Mouse (Mus musculus) limb, embryonic 13.5 days (tissue): ENCODE measurements around the gene Aox3. TPM values are rescaled to one million over a fixed set of nuclear protein-coding genes. Genes with fewer than 3 reads are reported as not detected.

Experiments
- ATAC-seq: fragments of 200-750 bp; cut with Nextera tagmentation; 2 replicates; pipeline ENCODE4 v1.8.0; 2017; ENCODE audit warnings: low read depth, moderate number of reproducible peaks, moderate TSS enrichment; ENCODE audit not compliant: low FRiP score
- H3K27ac ChIP-seq: fragments of 300-500 bp; sonication (generic); 2 replicates; pipeline ENCODE4 v1.5.1; 2015; ENCODE audit warnings: inconsistent platforms, mild to moderate bottlenecking, moderate library complexity
- H3K27me3 ChIP-seq: fragments of 300-500 bp; sonication (generic); 2 replicates; pipeline ENCODE4 v1.6.1; 2015; ENCODE audit warnings: mild to moderate bottlenecking, inconsistent platforms
- H3K36me3 ChIP-seq: fragments of 300-500 bp; sonication (generic); 2 replicates; pipeline ENCODE4 v1.6.1; 2015; ENCODE audit warnings: inconsistent platforms, mild to moderate bottlenecking, moderate library complexity
- H3K4me1 ChIP-seq: fragments of 300-500 bp; sonication (generic); 2 replicates; pipeline ENCODE4 v1.6.1; 2015; ENCODE audit warnings: inconsistent platforms
- H3K4me2 ChIP-seq: fragments of 300-500 bp; sonication (generic); replicated peaks from 2 replicates; pipeline ENCODE4 v1.6.1; 2015; ENCODE audit warnings: inconsistent platforms, mild to moderate bottlenecking, moderate library complexity
- H3K4me3 ChIP-seq: fragments of 300-500 bp; sonication (generic); 2 replicates; pipeline ENCODE4 v1.5.1; 2015; ENCODE audit warnings: moderate library complexity, mild to moderate bottlenecking, inconsistent platforms
- H3K9ac ChIP-seq: fragments of 300-500 bp; sonication (generic); 2 replicates; pipeline ENCODE4 v1.6.1; 2015; ENCODE audit warnings: mild to moderate bottlenecking, inconsistent platforms
- H3K9me3 ChIP-seq: fragments of 300-500 bp; sonication (generic); 2 replicates; pipeline ENCODE4 v1.6.1; 2016; ENCODE audit warnings: inconsistent platforms
- WGBS: fragments of 180-500 bp; shearing (Covaris S2); methylation state at CpG from one replicate; pipeline ENCODE4 v1.1.7; 2015; 5-methylcytosine and 5-hydroxymethylcytosine counted together
- polyA plus RNA-seq: library from polyadenylated mRNA; unstranded; fragments of >200 nt; fragmentation: Nextera tagmentation; extraction: Ambion mirVana; gene quantifications from 2 replicates; pipeline ENCODE4 v1.2.1, GENCODE M21; 2015

Aox3 gene
- polyA plus RNA-seq, 1 experiment from 2014 or later = 0.29 TPM

DNA sequence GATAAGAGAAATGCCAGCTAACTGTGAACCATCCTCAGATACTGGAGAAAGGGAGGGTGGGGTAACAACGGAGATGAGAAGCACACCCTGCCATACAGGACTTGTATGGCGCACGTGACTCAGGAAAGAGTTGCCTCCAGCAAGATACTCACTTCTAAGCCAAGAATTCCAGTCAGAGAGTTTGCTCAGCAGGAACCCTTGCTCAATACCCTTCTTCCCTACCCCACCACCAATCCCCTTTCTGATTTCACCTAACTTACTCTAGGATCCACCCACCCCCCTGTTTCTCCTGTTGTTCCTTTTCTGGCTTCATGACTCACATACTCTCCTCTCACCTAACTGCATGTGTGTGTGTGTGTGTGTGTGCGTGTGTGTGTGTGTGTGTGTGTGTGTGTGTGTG, 1.6 kb upstream of the Aox3 start:
- no peaks in the 10 kb centered on the region for H3K9me3 ChIP-seq
- H3K36me3 ChIP-seq = no peaks in the 10 kb centered on the region
- no peak overlapping the region for H3K27ac ChIP-seq
- no peaks in the 10 kb centered on the region for H3K27me3 ChIP-seq
- 85% methylated on average over 4 of the region's 4 CpGs for WGBS
- H3K4me3 ChIP-seq = no peak overlapping the region
- no peaks in the 10 kb centered on the region for H3K4me1 ChIP-seq
- H3K4me2 ChIP-seq = no peak overlapping the region
- no peak for ATAC-seq
- no peak overlapping the region for H3K9ac ChIP-seq

DNA sequence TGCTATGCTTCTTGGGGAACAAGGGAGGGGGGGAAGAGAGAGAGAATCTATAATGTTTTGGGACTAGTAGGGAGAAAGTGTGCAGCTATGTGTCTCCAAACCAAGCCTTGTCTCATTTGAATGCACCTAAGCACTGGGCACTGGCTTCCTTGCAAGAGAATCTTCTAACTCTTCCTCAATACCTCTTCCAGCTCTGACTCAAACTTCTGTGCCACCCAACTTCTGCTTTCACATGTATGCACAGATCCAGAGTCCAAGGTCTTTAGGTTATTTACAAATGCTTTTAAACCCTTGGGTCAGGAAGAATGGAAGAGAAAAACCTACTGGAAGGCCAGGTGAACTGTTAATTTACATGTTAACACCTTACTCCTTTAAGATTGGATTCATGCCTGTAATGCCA, 511 bp downstream of the Aox3 start:
- Histone ChIP-seq H3K4me1 (no peaks in the 10 kb centered on the region), H3K4me2 (no peak overlapping the region), H3K9me3 (no peaks in the 10 kb centered on the region), H3K4me3 (no peak overlapping the region), H3K9ac (no peak overlapping the region), H3K27ac (no peak overlapping the region), H3K27me3 (no peaks in the 10 kb centered on the region), H3K36me3 (no peaks in the 10 kb centered on the region)
- ATAC-seq = no peak

DNA sequence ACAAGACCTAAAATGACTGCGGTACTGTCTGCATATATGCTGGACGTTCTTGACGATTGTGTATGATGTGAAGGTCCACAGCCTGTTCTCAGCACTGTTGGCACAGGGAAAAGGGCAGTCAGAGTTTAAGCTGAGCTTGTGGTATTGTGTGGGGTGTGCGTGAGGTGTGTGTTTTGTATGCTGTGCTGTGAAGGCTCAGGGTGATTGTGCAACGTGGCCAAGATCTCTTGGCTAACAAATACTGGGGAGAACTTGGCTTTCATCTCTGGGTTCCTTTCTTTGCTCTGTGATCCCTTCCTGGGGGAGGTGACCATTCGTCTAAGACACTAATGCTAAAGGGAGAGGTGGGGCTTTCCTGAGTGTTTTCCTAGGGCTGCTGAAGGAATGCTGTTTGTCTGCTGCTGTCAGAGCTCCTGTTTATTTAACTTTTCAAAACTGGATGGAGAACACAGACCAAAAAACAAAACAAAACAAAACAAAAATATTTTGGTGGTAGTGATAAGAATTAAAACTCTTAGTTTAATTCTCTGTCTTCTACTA, 1.2 kb downstream of the Aox3 start:
- H3K4me2 ChIP-seq = no peak overlapping the region
- no peak for ATAC-seq
- WGBS = 75% methylated on average over 6 of the region's 6 CpGs
- no peaks in the 10 kb centered on the region for H3K36me3 ChIP-seq
- no peaks in the 10 kb centered on the region for H3K9me3 ChIP-seq
- no peak overlapping the region for H3K4me3 ChIP-seq
- H3K9ac ChIP-seq = no peak overlapping the region
- H3K27me3 ChIP-seq = no peaks in the 10 kb centered on the region
- H3K4me1 ChIP-seq = no peaks in the 10 kb centered on the region
- H3K27ac ChIP-seq = no peak overlapping the region

GRCm38 (mm10) chr1:58114666-58115375, 1.9 kb downstream of the Aox3 start:
- Histone ChIP-seq H3K27ac (no peak overlapping the region), H3K4me1 (no peaks in the 10 kb centered on the region), H3K36me3 (no peaks in the 10 kb centered on the region), H3K9ac (no peak overlapping the region), H3K9me3 (no peaks in the 10 kb centered on the region), H3K4me2 (no peak overlapping the region), H3K27me3 (no peaks in the 10 kb centered on the region), H3K4me3 (no peak overlapping the region)
- no peak for ATAC-seq
- WGBS = 72% methylated on average over 12 of the region's 12 CpGs

GRCm38 (mm10) chr1:58118231-58118630, 5.3 kb downstream of the Aox3 start:
- no peak overlapping the region for H3K9ac ChIP-seq
- no peak overlapping the region for H3K4me3 ChIP-seq
- no peaks in the 10 kb centered on the region for H3K27me3 ChIP-seq
- H3K4me1 ChIP-seq = no peaks in the 10 kb centered on the region
- H3K4me2 ChIP-seq = no peak overlapping the region
- 90% methylated on average over 3 of the region's 3 CpGs for WGBS
- no peak overlapping the region for H3K27ac ChIP-seq
- no peaks in the 10 kb centered on the region for H3K36me3 ChIP-seq
- ATAC-seq = no peak
- no peaks in the 10 kb centered on the region for H3K9me3 ChIP-seq

DNA sequence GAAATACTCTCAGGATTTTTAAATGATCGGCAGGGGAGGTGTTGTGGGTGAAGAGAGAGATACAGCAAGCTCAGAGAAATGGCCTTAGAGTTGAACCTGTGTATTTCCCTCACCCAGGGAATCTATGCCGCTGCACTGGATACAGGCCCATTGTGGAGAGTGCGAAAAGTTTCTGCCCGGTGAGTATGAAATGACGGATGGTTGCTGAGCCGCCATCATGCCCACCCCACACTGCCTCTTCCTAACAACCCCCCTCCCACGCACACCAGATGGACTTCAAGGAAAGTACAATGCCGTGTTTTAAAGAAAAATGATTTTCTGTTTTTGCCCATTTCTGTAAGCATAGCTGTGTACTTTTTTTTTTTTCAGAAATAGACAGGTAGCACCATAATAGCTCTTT, 12.0 kb downstream of the Aox3 start:
- H3K4me1 ChIP-seq = no peaks in the 10 kb centered on the region
- H3K36me3 ChIP-seq = no peaks in the 10 kb centered on the region
- H3K27ac ChIP-seq = no peak overlapping the region
- no peak overlapping the region for H3K9ac ChIP-seq
- H3K9me3 ChIP-seq = no peaks in the 10 kb centered on the region
- H3K4me2 ChIP-seq = no peak overlapping the region
- no peaks in the 10 kb centered on the region for H3K27me3 ChIP-seq
- no peak overlapping the region for H3K4me3 ChIP-seq
- 88% methylated on average over 8 of the region's 8 CpGs for WGBS
- ATAC-seq = no peak

GRCm38 (mm10) chr1:58137891-58138290, 25.0 kb downstream of the Aox3 start:
- Histone ChIP-seq H3K9ac (no peak overlapping the region), H3K27me3 (no peaks in the 10 kb centered on the region)
- no peak for ATAC-seq

GRCm38 (mm10) chr1:58138986-58139385, 26.1 kb downstream of the Aox3 start:
- Histone ChIP-seq H3K9me3 (peaks cover 9% of the 10 kb centered on the region; the same call in 1 of the 2 replicates), H3K4me2 (no peak overlapping the region), H3K27me3 (no peaks in the 10 kb centered on the region), H3K27ac (no peak overlapping the region), H3K9ac (no peak overlapping the region), H3K36me3 (no peaks in the 10 kb centered on the region), H3K4me1 (no peaks in the 10 kb centered on the region), H3K4me3 (no peak overlapping the region)
- ATAC-seq = no peak
- 90% methylated on average over 9 of the region's 9 CpGs for WGBS

More at GRCm38 (mm10) chr1:58137891-58138290, 25.0 kb downstream of the Aox3 start:
- Histone ChIP-seq H3K27ac (no peak overlapping the region), H3K4me3 (no peak overlapping the region), H3K9me3 (peaks cover 9% of the 10 kb centered on the region; the same call in 1 of the 2 replicates), H3K4me1 (no peaks in the 10 kb centered on the region), H3K4me2 (no peak overlapping the region), H3K36me3 (no peaks in the 10 kb centered on the region)

- 85% methylated on average over 5 of the region's 5 CpGs for WGBS
- H3K4me3 ChIP-seq = no peak overlapping the region
- no peak for ATAC-seq
- no peaks in the 10 kb centered on the region for H3K4me1 ChIP-seq
- H3K9me3 ChIP-seq = peaks cover 9% of the 10 kb centered on the region; the same call in 1 of the 2 replicates
- no peaks in the 10 kb centered on the region for H3K27me3 ChIP-seq
- H3K9ac ChIP-seq = no peak overlapping the region
- H3K27ac ChIP-seq = no peak overlapping the region
- no peak overlapping the region for H3K4me2 ChIP-seq
- no peaks in the 10 kb centered on the region for H3K36me3 ChIP-seq
Observed at GRCm38 (mm10) chr1:58140607-58141006, 27.7 kb downstream of the Aox3 start.

DNA sequence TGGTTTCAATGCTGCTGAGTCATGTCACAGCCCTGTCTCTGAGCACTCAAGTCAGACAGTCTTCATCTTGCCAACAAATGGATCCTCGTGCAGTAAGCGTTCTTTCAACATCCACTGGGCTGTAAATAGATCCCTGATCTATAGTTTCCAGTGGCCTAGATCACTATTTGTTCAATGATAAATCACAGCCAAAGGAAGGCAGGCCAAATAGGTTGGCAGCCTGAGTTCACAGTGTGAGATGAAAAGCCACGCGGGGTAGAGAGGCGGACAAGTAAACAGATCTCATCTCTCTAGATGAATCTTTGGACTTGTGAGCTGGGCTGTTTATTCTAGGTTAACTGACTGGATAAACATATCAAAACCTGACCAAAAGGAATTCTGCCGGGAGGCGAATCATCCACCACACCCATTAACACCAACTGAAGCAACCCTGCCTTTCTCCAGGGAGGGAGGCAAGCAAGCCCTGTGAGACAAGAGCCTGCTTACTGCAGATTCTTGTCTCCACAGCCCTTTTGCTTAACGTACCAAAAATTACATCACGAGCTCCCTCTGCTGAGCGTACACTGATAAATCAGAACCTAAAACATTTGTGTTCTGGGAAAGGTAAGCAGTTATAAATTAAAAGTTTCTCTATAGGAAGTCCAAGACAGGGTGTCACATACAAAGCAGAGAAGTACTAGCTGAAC, 31.6 kb downstream of the Aox3 start:
- Histone ChIP-seq H3K4me1 (no peaks in the 10 kb centered on the region), H3K9me3 (peaks cover 3% of the 10 kb centered on the region; the same call in 1 of the 2 replicates), H3K4me3 (no peak overlapping the region), H3K36me3 (no peaks in the 10 kb centered on the region), H3K27ac (no peak overlapping the region), H3K9ac (no peak overlapping the region), H3K27me3 (no peaks in the 10 kb centered on the region), H3K4me2 (no peak overlapping the region)
- no peak for ATAC-seq
- 70% methylated on average over 10 of the region's 10 CpGs for WGBS

GRCm38 (mm10) chr1:58146026-58146425, 33.1 kb downstream of the Aox3 start:
- Histone ChIP-seq H3K4me1 (no peaks in the 10 kb centered on the region), H3K4me2 (no peak overlapping the region), H3K4me3 (no peak overlapping the region), H3K27me3 (no peaks in the 10 kb centered on the region), H3K36me3 (no peaks in the 10 kb centered on the region), H3K9ac (no peak overlapping the region), H3K9me3 (no peaks in the 10 kb centered on the region), H3K27ac (no peak overlapping the region)
- 89% methylated on average over 10 of the region's 10 CpGs for WGBS
- ATAC-seq = no peak

DNA sequence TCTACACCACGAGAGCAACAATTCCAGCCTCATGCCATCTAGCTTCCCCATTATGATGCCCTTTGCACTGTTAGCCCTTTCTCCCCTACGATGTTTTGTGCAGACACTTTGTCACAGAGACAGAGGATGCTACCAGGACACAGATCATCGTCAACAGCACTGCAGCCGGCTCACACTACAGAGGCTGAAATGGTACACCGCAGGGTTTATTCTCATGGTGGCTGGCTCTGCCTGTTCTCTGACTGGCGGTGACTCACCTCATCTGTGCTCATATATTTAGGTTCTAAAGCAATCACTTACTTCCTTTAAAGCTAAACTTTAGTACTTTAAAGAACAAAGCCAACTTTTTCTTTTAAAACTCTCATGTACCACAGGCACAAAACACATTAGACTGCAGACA, 34.8 kb downstream of the Aox3 start:
- Histone ChIP-seq H3K4me2 (no peak overlapping the region), H3K9ac (no peak overlapping the region), H3K27ac (no peak overlapping the region), H3K4me3 (no peak overlapping the region), H3K4me1 (no peaks in the 10 kb centered on the region), H3K36me3 (no peaks in the 10 kb centered on the region), H3K27me3 (no peaks in the 10 kb centered on the region), H3K9me3 (no peaks in the 10 kb centered on the region)
- no peak for ATAC-seq
- 67% methylated on average over 6 of the region's 6 CpGs for WGBS
